Mouse (Mus musculus) MEL (cell line): ENCODE data around the gene Ap5z1. TPM values are rescaled to one million over a fixed set of nuclear protein-coding genes. Genes with fewer than 3 reads are reported as not detected.

Experiments used
- DNase-seq: peaks from one replicate; pipeline ENCODE4 v3.0.0; 2011; ENCODE audit warnings: low read depth, low spot score
- H3K27ac ChIP-seq: 2 replicates; pipeline ENCODE4 v1.5.1; 2012; ENCODE audit warnings: low read depth, mild to moderate bottlenecking, control low read depth, low read length, moderate library complexity; ENCODE audit not compliant: control insufficient read depth
- H3K27me3 ChIP-seq, 2 experiments: fragments of 150-350 bp in 1 of 2; sonication (generic) in 1 of 2; 2 replicates each; pipeline ENCODE4 v1.6.1; 2012; ENCODE audit warnings: low read length in 2 of 2, mild to moderate bottlenecking in 2 of 2, improper control_type of control experiment in 1 of 2, moderate library complexity in 1 of 2; ENCODE audit not compliant: insufficient read depth in 2 of 2, control insufficient read depth in 1 of 2
- H3K36me3 ChIP-seq, 2 experiments: 2 replicates each; pipeline ENCODE4 v1.6.1; 2012 to 2014; ENCODE audit warnings: low read length in 2 of 2, improper control_type of control experiment in 1 of 2, inconsistent platforms in 1 of 2, mild to moderate bottlenecking in 1 of 2; ENCODE audit not compliant: insufficient read depth in 2 of 2, control insufficient read depth in 1 of 2
- H3K4me1 ChIP-seq, 2 experiments: fragments of 150-350 bp in 1 of 2; sonication (generic) in 1 of 2; 2 replicates each; pipeline ENCODE4 v1.6.1; 2012; ENCODE audit warnings: low read length in 2 of 2, improper control_type of control experiment in 1 of 2, mild to moderate bottlenecking in 1 of 2; ENCODE audit not compliant: insufficient read depth in 2 of 2, control insufficient read depth in 1 of 2
- H3K4me3 ChIP-seq, 2 experiments: fragments of 150-350 bp in 1 of 2; sonication (generic) in 1 of 2; 2 replicates each; pipeline ENCODE4 v1.5.1; 2012; ENCODE audit warnings: low read depth in 2 of 2, low read length in 2 of 2, mild to moderate bottlenecking in 2 of 2, moderate library complexity in 2 of 2, control low read depth in 1 of 2, improper control_type of control experiment in 1 of 2; ENCODE audit not compliant: control insufficient read depth in 1 of 2, insufficient read depth in 1 of 2
- H3K79me2 ChIP-seq: 2 replicates; pipeline ENCODE4 v1.6.1; 2012; ENCODE audit warnings: mild to moderate bottlenecking, low read length, moderate library complexity; ENCODE audit not compliant: control insufficient read depth, poor library complexity, insufficient read depth
- H3K9ac ChIP-seq: 2 replicates; pipeline ENCODE4 v1.6.1; 2012; ENCODE audit warnings: low read depth, mild to moderate bottlenecking, control low read depth, low read length, moderate library complexity; ENCODE audit not compliant: control insufficient read depth, poor library complexity, severe bottlenecking
- H3K9me3 ChIP-seq: fragments of 150-350 bp; sonication (generic); replicated peaks from 2 replicates; pipeline ENCODE4 v1.6.1; 2012; ENCODE audit warnings: mild to moderate bottlenecking, low read length, improper control_type of control experiment, moderate library complexity; ENCODE audit not compliant: insufficient read depth
- BHLHE40 ChIP-seq: IDR thresholded peaks from 2 replicates; pipeline ENCODE4 v1.6.1; 2012; ENCODE audit warnings: low read depth, mild to moderate bottlenecking, inconsistent platforms, low read length, improper control_type of control experiment, borderline replicate concordance
- ELF1 ChIP-seq: IDR thresholded peaks from 2 replicates; pipeline ENCODE4 v1.6.1; 2014; ENCODE audit warnings: low read depth, mild to moderate bottlenecking, inconsistent platforms, low read length, improper control_type of control experiment, moderate library complexity
- ETS1 ChIP-seq: IDR thresholded peaks from 2 replicates; pipeline ENCODE4 v1.6.1; 2012; ENCODE audit warnings: low read depth, mild to moderate bottlenecking, inconsistent platforms, low read length, improper control_type of control experiment, moderate library complexity
- GABPA ChIP-seq: IDR thresholded peaks from 2 replicates; pipeline ENCODE4 v1.6.1; 2012; ENCODE audit warnings: low read depth, mild to moderate bottlenecking, inconsistent platforms, low read length, improper control_type of control experiment, moderate library complexity
- HCFC1 ChIP-seq: IDR thresholded peaks from 2 replicates; pipeline ENCODE4 v1.6.1; 2012; ENCODE audit warnings: low read depth, mild to moderate bottlenecking, inconsistent platforms, low read length, improper control_type of control experiment, moderate library complexity
- MAX ChIP-seq: IDR thresholded peaks from 2 replicates; pipeline ENCODE4 v1.6.1; 2011; ENCODE audit warnings: low read length, improper control_type of control experiment
- MAZ ChIP-seq: IDR thresholded peaks from 2 replicates; pipeline ENCODE4 v1.6.1; 2012; ENCODE audit warnings: low read depth, mild to moderate bottlenecking, inconsistent platforms, low read length, improper control_type of control experiment
- MXI1 ChIP-seq: IDR thresholded peaks from 2 replicates; pipeline ENCODE4 v1.6.1; 2011; ENCODE audit warnings: mild to moderate bottlenecking, low read depth, low read length, improper control_type of control experiment
- MYB ChIP-seq: IDR thresholded peaks from 2 replicates; pipeline ENCODE4 v1.6.1; 2011; ENCODE audit warnings: mild to moderate bottlenecking, low read depth, low read length, improper control_type of control experiment
- MYC ChIP-seq: IDR thresholded peaks from 2 replicates; pipeline ENCODE4 v1.6.1; 2011; ENCODE audit warnings: low read depth, mild to moderate bottlenecking, low read length, improper control_type of control experiment, moderate library complexity
- NELFE ChIP-seq: IDR thresholded peaks from 2 replicates; pipeline ENCODE4 v1.6.1; 2011; ENCODE audit warnings: low read depth, low read length, improper control_type of control experiment
- NRF1 ChIP-seq: IDR thresholded peaks from 2 replicates; pipeline ENCODE4 v1.6.1; 2014; ENCODE audit warnings: low read depth, mild to moderate bottlenecking, inconsistent platforms, low read length, improper control_type of control experiment, moderate library complexity; ENCODE audit not compliant: poor library complexity, insufficient read depth, severe bottlenecking
- POLR2A ChIP-seq, 2 experiments: IDR thresholded peaks; 2 replicates each; pipeline ENCODE4 v1.6.1; 2011 to 2012; ENCODE audit warnings: low read length in 2 of 2, mild to moderate bottlenecking in 2 of 2, control low read depth in 1 of 2, improper control_type of control experiment in 1 of 2, low read depth in 1 of 2, moderate library complexity in 1 of 2; ENCODE audit not compliant: control insufficient read depth in 1 of 2, insufficient read depth in 1 of 2, poor library complexity in 1 of 2
- POLR2AphosphoS2 ChIP-seq: IDR thresholded peaks from 2 replicates; pipeline ENCODE4 v1.6.1; 2011; ENCODE audit warnings: low read length, improper control_type of control experiment
- POLR2AphosphoS5 ChIP-seq: IDR thresholded peaks from 2 replicates; pipeline ENCODE4 v1.6.1; 2012; ENCODE audit warnings: low read depth, borderline replicate concordance, mild to moderate bottlenecking, inconsistent platforms, low read length, moderate library complexity, mixed read lengths
- RCOR1 ChIP-seq: IDR thresholded peaks from 2 replicates; pipeline ENCODE4 v1.6.1; 2012; ENCODE audit warnings: low read depth, mild to moderate bottlenecking, inconsistent platforms, low read length, improper control_type of control experiment
- SIN3A ChIP-seq: IDR thresholded peaks from 2 replicates; pipeline ENCODE4 v1.6.1; 2012; ENCODE audit warnings: low read length, improper control_type of control experiment, inconsistent platforms
- TBP ChIP-seq: IDR thresholded peaks from 2 replicates; pipeline ENCODE4 v1.8.0; 2011; ENCODE audit warnings: low read depth, low read length, improper control_type of control experiment
- USF1 ChIP-seq: IDR thresholded peaks from 2 replicates; pipeline ENCODE4 v1.6.1; 2014; ENCODE audit warnings: low read depth, mild to moderate bottlenecking, inconsistent platforms, low read length, improper control_type of control experiment, moderate library complexity
- USF2 ChIP-seq, 2 experiments: IDR thresholded peaks; 2 replicates each; pipeline ENCODE4 v1.6.1; 2011 to 2012; ENCODE audit warnings: improper control_type of control experiment in 2 of 2, low read length in 2 of 2, borderline replicate concordance in 1 of 2, inconsistent platforms in 1 of 2, low read depth in 1 of 2, mild to moderate bottlenecking in 1 of 2; ENCODE audit not compliant: insufficient read depth in 1 of 2
- ZMIZ1 ChIP-seq: IDR thresholded peaks from 2 replicates; pipeline ENCODE4 v1.6.1; 2012; ENCODE audit warnings: low read depth, mild to moderate bottlenecking, inconsistent platforms, low read length, improper control_type of control experiment, moderate library complexity
- polyA plus RNA-seq, 2 experiments: library from polyadenylated mRNA; stranded (reverse) in 1 of 2; unstranded in 1 of 2; fragments of >175 nt in 1 of 2; fragments of >200 nt in 1 of 2; gene quantifications; 2 replicates each; pipeline versions ENCODE4 v1.2.1 to v1.2.4; 2012; ENCODE audit warnings: low replicate concordance in 2 of 2, low read depth in 1 of 2; ENCODE audit not compliant: insufficient read length in 2 of 2, insufficient read depth in 1 of 2, missing spikeins in 1 of 2
- total RNA-seq: library from RNA; depleted of rRNA; stranded (reverse); fragments of 300-350 nt; gene quantifications from 2 replicates; pipeline ENCODE4 v1.2.3, GENCODE M21; 2012; rRNA removed

The Ap5z1 gene
- total RNA-seq (4.4 and 5.1 TPM in 2 replicates), polyA plus RNA-seq (10 to 100 TPM in 1 of 2 experiments, not detected in 1; 13.5 TPM)

- TF ChIP-seq POLR2A (IDR thresholded peaks at IDR 0.05; ENCODE audit: control insufficient read depth in 1 of 2, insufficient read depth in 1 of 2, low read depth in 1 of 2, low read length in 2 of 2, poor library complexity in 1 of 2): peak; percentile 56 to 70; a peak in 2 of 4 replicates
- peak; percentile 95 for TF ChIP-seq MAX
- TF ChIP-seq ETS1: peak; percentile 77
- no peak for TF ChIP-seq RCOR1
- no peak for TF ChIP-seq GABPA
- peak; percentile 68 for TF ChIP-seq POLR2AphosphoS2
- TF ChIP-seq MYC: peak; percentile 91; the same call in 1 of the 2 replicates
- no peak for TF ChIP-seq MYB
- peak; percentile 95 to 99 for TF ChIP-seq USF2 (IDR thresholded peaks at IDR 0.05; ENCODE audit: borderline replicate concordance in 1 of 2, insufficient read depth in 1 of 2, low read depth in 1 of 2, low read length in 2 of 2)
- 0 out of 2 replicates have a peak, but pooled peaks have one; percentile 12 for TF ChIP-seq NRF1
- TF ChIP-seq MXI1: peak; percentile 95
- TF ChIP-seq POLR2AphosphoS5: no peak
- peak; percentile 61; the same call in 1 of the 2 replicates for TF ChIP-seq BHLHE40
- TF ChIP-seq NELFE: peak; percentile 69
- peak; percentile 69 for TF ChIP-seq ZMIZ1
- TF ChIP-seq USF1: peak; percentile 99
- peak; percentile 96 for TF ChIP-seq ELF1
- TF ChIP-seq SIN3A: peak; percentile 99
- peak; percentile 44; the same call in 1 of the 2 replicates for TF ChIP-seq TBP
- peak; percentile 86 for TF ChIP-seq HCFC1
- TF ChIP-seq MAZ: peak; percentile 90
- Histone ChIP-seq H3K9me3 (no peaks in the 10 kb centered on the region), H3K36me3 (0 out of 4 replicates have a peak, but pooled peaks cover 0 to 2% of the 10 kb centered on the region in 2 experiments), H3K9ac (peak within 1 kb of the TSS; percentile 73), H3K4me1 (peaks cover 0 to 8% of the 10 kb centered on the region in 2 experiments; a peak in 2 of 4 replicates), H3K27ac (peak within 1 kb of the TSS; percentile 60), H3K27me3 (no peaks in the 10 kb centered on the region), H3K79me2 (peaks cover 2% of the 10 kb centered on the region; the same call in 1 of the 2 replicates), H3K4me3 (peak within 1 kb of the TSS; percentile 68 to 77)
- peak; percentile 98 for DNase-seq
These were observed at the start of gene Ap5z1 for GRCm38 (mm10) chr5:142463461-142464454. Ap5z1 (plus strand) TSS chr5:142463944.
